Mouse (Mus musculus): ENCODE data around the gene Rps3a1. TPM values are rescaled to one million over a fixed set of nuclear protein-coding genes. Genes with fewer than 3 reads are reported as not detected.

Gene Rps3a1
- 840 and 952 TPM in 2 replicates for polyA plus RNA-seq (2015; fragmentation: Nextera tagmentation; extraction: Ambion mirVana)

- Histone ChIP-seq H3K9ac (peak within 1 kb of the TSS; percentile 99), H3K27ac (peak within 1 kb of the TSS; percentile 86), H3K27me3 (no peaks in the 10 kb centered on the region), H3K4me3 (peak within 1 kb of the TSS; percentile 94), H3K36me3 (ENCODE audit: poor library complexity, severe bottlenecking) (peaks cover 36% of the 10 kb centered on the region), H3K9me3 (replicated peaks) (no peaks in the 10 kb centered on the region), H3K4me2 (peak within 1 kb of the TSS; percentile 70), H3K4me1 (peaks cover 19% of the 10 kb centered on the region)
- ATAC-seq, result peak; percentile 98
- WGBS, result under 1% methylated on average over 63 of the region's 77 CpGs
Observed at GRCm38 (mm10) chr3:86142263-86142933, at the start of gene Rps3a1. TSS of gene Rps3a1 (minus strand) at chr3:86142702.

- Histone ChIP-seq H3K4me2 (no peak overlapping the region), H3K9me3 (replicated peaks) (no peaks in the 10 kb centered on the region)
- 74% methylated on average over 5 of the region's 5 CpGs for WGBS
Observed at GRCm38 (mm10) chr3:86187736-86188389, 45.4 kb upstream of the Rps3a1 start.

GRCm38 (mm10) chr3:86184546-86184945, 42.0 kb upstream of the Rps3a1 start:
- H3K4me3 ChIP-seq, result no peak overlapping the region
- WGBS, result 86% methylated on average over 7 of the region's 7 CpGs
- H3K27ac ChIP-seq, result no peak overlapping the region
- no peaks in the 10 kb centered on the region for H3K36me3 ChIP-seq (ENCODE audit: poor library complexity, severe bottlenecking)
- no peak overlapping the region for H3K9ac ChIP-seq
- no peaks in the 10 kb centered on the region for H3K27me3 ChIP-seq
- no peaks in the 10 kb centered on the region for H3K4me1 ChIP-seq
- ATAC-seq, result no peak
- no peaks in the 10 kb centered on the region for H3K9me3 ChIP-seq (replicated peaks)
- H3K4me2 ChIP-seq, result no peak overlapping the region

More at GRCm38 (mm10) chr3:86187736-86188389, 45.4 kb upstream of the Rps3a1 start:
- no peaks in the 10 kb centered on the region for H3K27me3 ChIP-seq
- ATAC-seq, result no peak
- no peaks in the 10 kb centered on the region for H3K36me3 ChIP-seq (ENCODE audit: poor library complexity, severe bottlenecking)
- H3K27ac ChIP-seq, result no peak overlapping the region
- H3K4me3 ChIP-seq, result no peak overlapping the region
- no peaks in the 10 kb centered on the region for H3K4me1 ChIP-seq
- H3K9ac ChIP-seq, result no peak overlapping the region

GRCm38 (mm10) chr3:86181107-86181506, 38.6 kb upstream of the Rps3a1 start:
- no peak overlapping the region for H3K9ac ChIP-seq
- no peak overlapping the region for H3K4me2 ChIP-seq
- H3K27ac ChIP-seq, result no peak overlapping the region
- WGBS, result 56% methylated on average over 5 of the region's 5 CpGs
- no peaks in the 10 kb centered on the region for H3K4me1 ChIP-seq
- no peaks in the 10 kb centered on the region for H3K27me3 ChIP-seq
- H3K9me3 ChIP-seq (replicated peaks), result no peaks in the 10 kb centered on the region
- no peak for ATAC-seq
- no peak overlapping the region for H3K4me3 ChIP-seq
- no peaks in the 10 kb centered on the region for H3K36me3 ChIP-seq (ENCODE audit: poor library complexity, severe bottlenecking)

GRCm38 (mm10) chr3:86179714-86180113, 37.2 kb upstream of the Rps3a1 start:
- Histone ChIP-seq H3K9me3 (replicated peaks) (no peaks in the 10 kb centered on the region), H3K4me2 (no peak overlapping the region), H3K4me1 (no peaks in the 10 kb centered on the region), H3K4me3 (no peak overlapping the region), H3K27ac (no peak overlapping the region), H3K27me3 (no peaks in the 10 kb centered on the region), H3K36me3 (ENCODE audit: poor library complexity, severe bottlenecking) (no peaks in the 10 kb centered on the region), H3K9ac (no peak overlapping the region)
- no peak for ATAC-seq
- 93% methylated on average over 7 of the region's 7 CpGs for WGBS

- 85% methylated on average over 8 of the region's 8 CpGs for WGBS
- no peaks in the 10 kb centered on the region for H3K4me1 ChIP-seq
- H3K27me3 ChIP-seq, result no peaks in the 10 kb centered on the region
- no peak overlapping the region for H3K4me3 ChIP-seq
- no peak for ATAC-seq
- H3K27ac ChIP-seq, result no peak overlapping the region
- H3K4me2 ChIP-seq, result no peak overlapping the region
- H3K36me3 ChIP-seq (ENCODE audit: poor library complexity, severe bottlenecking), result no peaks in the 10 kb centered on the region
- no peaks in the 10 kb centered on the region for H3K9me3 ChIP-seq (replicated peaks)
- no peak overlapping the region for H3K9ac ChIP-seq
Observed at GRCm38 (mm10) chr3:86168841-86169425, 26.4 kb upstream of the Rps3a1 start.

GRCm38 (mm10) chr3:86149521-86149920, 7.0 kb upstream of the Rps3a1 start:
- Histone ChIP-seq H3K4me3 (no peak overlapping the region), H3K27ac (no peak overlapping the region), H3K4me2 (no peak overlapping the region), H3K36me3 (ENCODE audit: poor library complexity, severe bottlenecking) (no peaks in the 10 kb centered on the region), H3K9ac (no peak overlapping the region), H3K4me1 (peaks cover 4% of the 10 kb centered on the region; the same call in 1 of the 2 replicates), H3K27me3 (no peaks in the 10 kb centered on the region), H3K9me3 (replicated peaks) (no peaks in the 10 kb centered on the region)
- ATAC-seq, result no peak
- WGBS, result 56% methylated on average over 9 of the region's 9 CpGs

GRCm38 (mm10) chr3:86149063-86149462, 6.6 kb upstream of the Rps3a1 start:
- H3K27ac ChIP-seq, result no peak overlapping the region
- H3K9me3 ChIP-seq (replicated peaks), result no peaks in the 10 kb centered on the region
- H3K27me3 ChIP-seq, result no peaks in the 10 kb centered on the region
- no peak overlapping the region for H3K4me2 ChIP-seq
- no peak overlapping the region for H3K9ac ChIP-seq
- ATAC-seq, result no peak
- H3K4me1 ChIP-seq, result peaks cover 4% of the 10 kb centered on the region; the same call in 1 of the 2 replicates
- H3K4me3 ChIP-seq, result no peak overlapping the region
- WGBS, result 67% methylated on average over 6 of the region's 6 CpGs
- H3K36me3 ChIP-seq (ENCODE audit: poor library complexity, severe bottlenecking), result no peaks in the 10 kb centered on the region

- Histone ChIP-seq H3K27me3 (no peaks in the 10 kb centered on the region), H3K4me3 (no peak overlapping the region), H3K27ac (no peak overlapping the region), H3K36me3 (ENCODE audit: poor library complexity, severe bottlenecking) (peaks cover 26% of the 10 kb centered on the region), H3K4me1 (peaks cover 19% of the 10 kb centered on the region), H3K9me3 (replicated peaks) (no peaks in the 10 kb centered on the region), H3K9ac (no peak overlapping the region), H3K4me2 (no peak overlapping the region)
- no peak for ATAC-seq
- 86% methylated on average over 6 of the region's 6 CpGs for WGBS
Observed at GRCm38 (mm10) chr3:86143343-86143742, 841 bp upstream of the Rps3a1 start.

- H3K9me3 ChIP-seq (replicated peaks), result no peaks in the 10 kb centered on the region
- H3K9ac ChIP-seq, result no peak overlapping the region
- peaks cover 19% of the 10 kb centered on the region for H3K4me1 ChIP-seq
- H3K27ac ChIP-seq, result no peak overlapping the region
- WGBS, result 45% methylated on average over 6 of the region's 6 CpGs
- no peaks in the 10 kb centered on the region for H3K27me3 ChIP-seq
- peaks cover 30% of the 10 kb centered on the region for H3K36me3 ChIP-seq (ENCODE audit: poor library complexity, severe bottlenecking)
- ATAC-seq, result peak; percentile 48
- peak overlapping the region; percentile 18 for H3K4me2 ChIP-seq
- peak overlapping the region; percentile 94 for H3K4me3 ChIP-seq
Observed at GRCm38 (mm10) chr3:86142934-86143317, 424 bp upstream of the Rps3a1 start.

- Histone ChIP-seq H3K4me2 (peak overlapping the region; percentile 70), H3K4me3 (peak overlapping the region; percentile 94), H3K36me3 (ENCODE audit: poor library complexity, severe bottlenecking) (peaks cover 41% of the 10 kb centered on the region), H3K9me3 (replicated peaks) (no peaks in the 10 kb centered on the region), H3K27me3 (no peaks in the 10 kb centered on the region), H3K27ac (peak overlapping the region; percentile 86), H3K4me1 (peaks cover 19% of the 10 kb centered on the region), H3K9ac (peak overlapping the region; percentile 99)
- under 1% methylated on average over 18 of the region's 18 CpGs for WGBS
- peak; percentile 17 for ATAC-seq
Observed at GRCm38 (mm10) chr3:86141886-86142262, 628 bp downstream of the Rps3a1 start.

- no peak overlapping the region for H3K27ac ChIP-seq
- peak overlapping the region; percentile 94 for H3K4me3 ChIP-seq
- no peaks in the 10 kb centered on the region for H3K9me3 ChIP-seq (replicated peaks)
- peaks cover 19% of the 10 kb centered on the region for H3K4me1 ChIP-seq
- no peak for ATAC-seq
- peaks cover 46% of the 10 kb centered on the region for H3K36me3 ChIP-seq (ENCODE audit: poor library complexity, severe bottlenecking)
- whole genome bisulfite sequencing, result 14% methylated on average over 7 of the region's 7 CpGs
- H3K9ac ChIP-seq, result peak overlapping the region; percentile 99
- H3K27me3 ChIP-seq, result no peaks in the 10 kb centered on the region
- H3K4me2 ChIP-seq, result peak overlapping the region; percentile 70
Observed at GRCm38 (mm10) chr3:86141366-86141765, 1.1 kb downstream of the Rps3a1 start.
